Mouse (Mus musculus) MN1 (cell line): ENCODE results near the gene Lbx2.

Source experiments
- DNase-seq: peaks from one replicate; pipeline ENCODE4 v3.0.0-alpha.2; 2016; ENCODE audit warnings: low spot score

Lbx2 gene

DNA sequence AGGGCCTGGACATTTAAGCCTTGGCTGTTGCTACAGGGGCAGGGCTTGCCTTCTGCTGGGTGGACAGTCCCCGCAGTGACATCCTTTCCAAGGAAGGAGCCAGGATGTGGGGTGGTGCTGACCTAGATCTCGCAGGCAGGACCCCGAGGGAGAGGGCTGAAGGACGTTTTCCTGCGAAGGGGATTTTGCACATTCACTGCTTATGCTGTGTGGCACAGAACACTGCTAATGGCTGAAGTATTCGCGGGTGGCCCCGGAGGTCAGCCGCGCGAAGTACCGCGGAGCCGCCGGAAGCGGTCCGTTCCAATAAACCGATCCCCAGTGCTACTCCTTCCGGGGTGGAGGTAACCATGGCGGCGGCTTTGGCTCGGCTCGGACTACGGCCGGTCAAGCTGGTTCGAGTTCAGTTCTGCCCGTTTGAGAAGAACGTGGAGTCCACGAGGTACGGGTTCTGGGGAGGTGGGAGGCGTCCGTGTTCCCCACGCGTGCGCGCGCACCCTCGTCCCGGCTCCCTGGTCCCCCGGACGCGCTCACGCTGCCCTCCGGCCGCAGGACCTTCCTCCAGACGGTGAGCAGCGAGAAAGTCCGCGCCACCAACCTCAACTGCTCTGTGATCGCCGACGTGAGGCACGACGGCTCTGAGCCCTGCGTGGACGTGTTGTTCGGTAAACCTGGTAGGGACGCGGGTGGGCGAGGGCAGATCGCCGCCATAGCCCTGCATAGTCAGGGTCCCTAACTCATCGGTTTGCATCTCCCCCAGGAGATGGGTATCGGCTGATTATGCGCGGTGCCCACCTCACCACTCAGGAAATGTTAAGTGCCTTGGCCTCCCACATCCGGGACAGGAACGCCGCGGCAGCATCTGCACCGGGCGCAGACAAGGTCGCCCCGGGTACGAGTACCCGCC is 22.8 kb downstream of the Lbx2 start, which contains the start of gene Mrpl53:
TSS of gene Mrpl53 (plus strand) at position 279 of the 907 bp plus-strand sequence.
- peak; percentile 83 for DNase-seq

- no peak for DNase-seq
These were observed 25.5 kb downstream of the Lbx2 start for GRCm38 (mm10) chr6:83111510-83112136.

DNA sequence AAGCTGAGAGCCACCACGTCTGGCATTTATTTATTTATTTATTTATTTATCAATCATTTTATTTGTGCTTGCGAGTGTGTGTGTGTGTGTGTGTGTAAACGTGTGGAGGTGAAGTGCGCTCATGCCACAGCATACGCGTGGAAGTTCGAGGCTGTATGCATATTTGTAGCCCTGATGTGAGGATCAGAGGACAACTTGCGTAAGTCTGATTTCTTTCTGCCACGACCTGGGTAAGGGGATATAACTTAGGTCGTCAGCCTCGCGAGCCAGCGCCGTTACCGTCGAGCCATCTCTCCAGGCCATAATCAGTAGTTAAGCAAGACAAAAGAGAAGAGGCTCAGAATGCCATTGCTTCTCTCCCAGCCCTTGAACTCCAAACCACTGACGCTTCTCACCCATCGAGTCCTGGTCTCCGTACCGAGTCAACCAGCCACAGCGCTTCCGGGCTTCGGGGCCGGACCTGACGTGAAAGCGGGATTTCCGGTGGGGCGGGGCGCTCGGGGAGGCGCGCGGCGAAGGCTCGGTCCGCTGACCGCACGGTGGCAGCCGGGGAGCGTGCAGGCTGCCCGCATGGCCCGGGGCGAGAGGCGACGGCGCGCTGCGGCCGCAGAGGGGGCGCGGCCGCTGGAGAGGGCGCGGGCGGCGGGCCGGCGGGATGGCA is 29.0 kb downstream of the Lbx2 start, which contains the start of gene Mogs:
TSS of gene Mogs (plus strand) at position 486 of the 661 bp plus-strand sequence.
- DNase-seq = peak; percentile 94

DNA sequence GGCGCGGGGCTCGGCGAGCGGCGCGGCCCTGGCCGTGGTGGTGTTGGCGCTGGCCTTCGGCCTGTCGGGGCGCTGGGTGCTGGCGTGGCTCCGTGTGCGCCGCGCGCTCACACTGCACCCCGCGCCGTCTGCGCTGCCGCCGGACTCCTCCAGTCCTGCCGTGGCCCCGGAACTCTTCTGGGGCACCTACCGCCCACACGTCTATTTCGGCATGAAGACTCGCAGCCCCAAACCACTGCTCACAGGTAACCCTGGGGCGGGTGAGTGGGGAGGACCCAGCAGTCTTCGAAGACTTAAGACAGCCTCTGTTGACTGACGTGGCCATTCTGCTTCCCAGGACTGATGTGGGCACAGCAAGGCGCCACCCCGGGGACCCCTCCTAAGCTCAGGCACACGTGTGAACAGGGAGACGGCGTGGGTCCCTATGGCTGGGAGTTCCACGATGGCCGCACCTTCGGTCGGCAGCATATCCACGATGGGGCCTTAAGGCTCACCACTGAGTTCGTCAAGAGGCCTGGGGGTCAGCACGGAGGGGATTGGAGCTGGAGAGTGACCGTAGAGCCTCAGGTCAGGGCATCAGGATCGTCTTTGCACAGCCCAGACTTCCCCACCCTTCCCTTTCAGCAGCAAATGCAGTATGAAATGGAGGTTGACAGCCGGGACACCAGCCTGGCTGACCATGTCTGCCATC is 29.7 kb downstream of the Lbx2 start:
- no peak for DNase-seq

DNA sequence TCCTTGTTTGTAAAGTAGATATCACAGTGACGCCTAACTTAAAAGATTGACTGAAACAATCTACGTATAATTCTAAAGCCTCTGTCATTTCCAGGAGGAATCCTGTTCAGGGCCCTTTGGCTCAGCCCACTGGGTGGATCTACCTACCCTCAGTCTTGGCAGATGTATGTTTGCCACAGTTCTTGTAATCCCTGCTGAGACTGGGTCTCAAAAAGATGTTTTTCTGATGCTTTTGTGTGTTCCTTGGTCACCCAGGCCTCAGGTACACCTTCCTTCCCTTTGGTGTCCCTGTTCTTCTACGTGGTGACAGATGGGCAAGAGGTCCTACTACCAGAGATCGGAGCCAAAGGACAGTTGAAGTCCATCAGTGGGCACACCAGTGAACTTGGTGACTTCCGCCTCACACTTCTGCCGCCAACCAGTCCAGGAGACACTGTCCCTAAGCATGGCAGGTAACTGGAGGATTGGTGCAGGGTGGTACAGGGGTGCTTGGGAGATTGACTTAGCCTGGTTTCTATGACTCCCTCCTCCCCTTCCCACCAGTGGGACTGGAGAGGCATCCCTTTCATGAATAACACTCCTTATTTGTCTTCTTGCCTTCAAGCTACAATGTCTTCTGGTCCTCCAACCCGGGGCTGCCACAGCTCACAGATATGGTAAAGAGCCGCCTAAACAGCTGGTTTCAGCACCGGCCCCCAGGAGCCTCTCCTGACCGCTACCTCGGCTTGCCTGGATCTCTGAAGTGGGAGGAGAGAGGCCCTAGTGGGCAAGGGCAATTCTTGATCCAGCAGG is 30.4 kb downstream of the Lbx2 start:
- DNase-seq = no peak

DNA sequence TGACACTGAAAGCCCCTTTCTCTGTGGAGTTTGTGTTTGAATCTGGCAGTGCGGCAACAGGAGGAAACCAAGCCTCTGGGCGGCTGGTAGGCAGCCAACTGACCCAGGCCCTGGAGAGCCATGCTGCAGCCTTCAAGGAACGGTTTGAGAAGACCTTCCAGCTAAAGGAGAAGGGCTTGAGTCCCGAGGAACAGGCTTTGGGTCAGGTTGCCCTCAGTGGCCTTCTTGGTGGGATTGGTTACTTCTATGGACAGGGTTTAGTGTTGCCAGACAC is 30.9 kb downstream of the Lbx2 start:
- no peak for DNase-seq

- no peak for DNase-seq
These were observed 31.4 kb downstream of the Lbx2 start for GRCm38 (mm10) chr6:83117616-83118015.

- no peak for DNase-seq
These were observed 32.2 kb downstream of the Lbx2 start for GRCm38 (mm10) chr6:83118369-83118768.

DNA sequence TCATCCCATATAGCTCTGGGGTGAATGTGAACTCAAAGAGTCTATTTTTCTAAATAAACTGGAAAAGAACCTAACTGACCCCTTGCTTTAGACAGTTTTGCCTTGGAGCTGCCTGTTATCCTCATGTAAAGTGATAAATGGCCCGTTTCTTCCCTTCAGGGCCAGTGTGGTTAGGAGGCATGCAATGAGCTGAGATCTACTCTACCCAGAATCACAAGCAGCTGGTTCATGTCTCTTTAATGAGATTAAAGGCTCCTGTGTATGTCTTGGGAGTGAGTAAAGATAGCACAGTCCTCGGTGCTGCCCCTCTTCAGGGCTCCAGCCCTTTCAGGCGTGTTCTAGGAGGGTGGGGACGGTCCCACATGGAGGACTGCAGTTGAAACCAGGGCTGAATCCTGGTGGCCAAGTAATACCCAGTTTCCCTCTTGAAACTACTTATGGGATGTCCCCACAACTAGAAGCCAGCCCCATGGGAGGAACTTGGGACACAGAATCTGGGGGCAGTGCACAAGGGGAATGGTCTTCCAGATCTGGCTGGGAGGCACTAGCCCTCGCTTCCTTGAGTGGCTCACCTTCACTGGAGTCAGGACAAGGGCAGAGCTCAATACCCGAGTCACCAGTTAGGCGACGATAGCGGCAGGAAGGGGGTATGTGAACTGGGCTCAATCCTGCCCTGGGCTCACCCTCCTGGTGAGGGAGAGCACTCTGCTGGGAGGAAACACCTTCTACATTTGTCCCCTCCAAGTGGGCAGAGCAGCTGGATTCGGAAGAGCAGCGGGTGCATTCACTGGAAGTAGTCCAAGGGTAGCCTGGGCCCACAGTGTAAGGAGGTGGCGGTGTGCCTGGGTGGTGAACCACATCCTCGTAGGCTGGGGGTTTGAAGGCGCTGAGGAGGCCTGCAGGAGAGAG is 32.9 kb downstream of the Lbx2 start:
- peak; percentile 70 for DNase-seq

GRCm38 (mm10) chr6:83119734-83120051 is 33.5 kb downstream of the Lbx2 start:
- DNase-seq = peak; percentile 60

DNA sequence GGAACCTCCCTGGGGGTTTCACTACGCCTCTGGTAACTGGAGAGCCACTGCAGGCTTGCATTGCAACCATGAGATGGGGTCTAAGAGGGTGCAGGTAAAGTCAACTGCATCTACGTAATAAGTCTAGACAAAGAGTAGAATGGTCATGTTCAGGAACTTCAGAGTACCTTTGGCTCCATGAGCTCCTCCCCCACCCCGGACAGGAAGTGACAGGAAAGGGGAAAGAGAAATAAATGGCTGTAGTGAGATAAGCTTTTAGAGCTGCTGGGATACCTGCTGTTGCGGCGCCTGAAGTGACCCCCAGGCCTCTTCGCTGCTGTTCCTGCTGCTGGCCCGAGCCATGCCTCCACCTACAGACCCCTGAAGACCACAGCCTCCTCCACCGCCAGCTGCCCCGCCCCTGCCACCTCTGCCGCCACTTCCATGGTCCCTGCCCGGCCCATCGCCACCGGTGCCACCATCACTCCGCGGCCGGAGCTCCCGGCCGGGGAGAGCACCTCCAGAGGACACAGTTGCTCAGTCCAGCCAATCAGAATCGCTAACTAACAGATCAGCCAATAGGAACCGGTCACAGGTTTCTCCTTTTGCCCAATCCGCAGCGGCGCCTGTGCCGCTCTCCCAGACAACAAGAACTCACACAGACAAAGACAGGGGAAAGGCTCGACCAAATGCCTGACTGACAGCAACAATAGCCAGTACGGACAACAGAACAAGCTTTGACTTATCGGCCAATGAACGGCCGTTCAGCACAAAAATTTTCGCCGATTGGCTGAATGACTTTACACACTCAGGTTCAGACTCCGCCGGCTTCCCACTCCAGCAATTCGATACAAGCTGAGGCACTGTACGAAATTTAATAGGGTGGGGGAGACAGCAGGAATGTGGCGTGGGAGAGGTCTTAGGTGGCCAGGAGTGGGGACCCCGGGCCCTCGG is 35.0 kb downstream of the Lbx2 start, which contains the start of gene Wbp1:
TSS of gene Wbp1 (minus strand) at position 630 of the 933 bp plus-strand sequence.
- peak; percentile 99 for DNase-seq

- DNase-seq = peak; percentile 47
These were observed 35.9 kb downstream of the Lbx2 start for GRCm38 (mm10) chr6:83121863-83122710.

DNA sequence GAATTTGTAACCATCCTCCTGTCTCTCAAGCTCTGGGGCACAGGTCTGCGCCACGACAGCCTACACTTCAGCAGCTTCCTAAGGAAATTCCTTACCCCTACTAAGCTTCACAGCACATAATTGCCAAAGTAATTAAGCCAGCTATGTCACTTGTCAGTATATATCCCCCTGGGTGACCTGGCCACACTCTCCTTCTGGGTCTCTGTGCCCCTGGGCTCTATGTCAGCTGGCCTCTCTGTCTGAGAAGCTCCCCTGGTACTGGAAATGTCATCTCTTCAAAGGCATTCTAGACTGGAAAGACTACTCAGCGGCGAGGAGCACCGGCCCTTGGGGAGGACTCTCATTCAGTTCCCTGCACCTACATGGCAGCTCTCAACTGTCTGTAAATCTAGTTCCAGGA is 36.8 kb downstream of the Lbx2 start:
- no peak for DNase-seq

- DNase-seq = peak; percentile 96
These were observed 38.7 kb downstream of the Lbx2 start for GRCm38 (mm10) chr6:83124851-83125312.

DNA sequence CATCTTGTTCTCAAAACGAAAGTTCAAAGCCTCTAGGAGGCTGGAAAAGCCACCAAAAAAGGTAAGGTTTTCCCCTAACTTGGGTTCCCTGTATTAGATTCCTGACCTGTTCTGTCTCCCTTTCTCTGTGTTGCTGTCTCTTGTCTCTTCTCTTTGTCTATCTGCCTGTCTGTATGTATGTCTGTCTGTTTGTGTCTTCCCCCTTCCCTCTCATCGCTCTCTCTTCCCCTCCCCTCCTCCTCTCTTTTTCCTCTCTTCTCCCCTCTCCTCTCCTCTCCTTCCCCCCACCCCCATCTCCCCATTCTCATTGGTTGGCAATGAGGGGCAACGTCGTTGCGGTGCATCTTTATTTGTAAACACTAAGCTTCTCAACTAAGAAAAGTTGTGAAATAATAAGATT is 39.2 kb downstream of the Lbx2 start, which contains the start of gene Ino80b:
TSS of gene Ino80b (minus strand) at position 101 of the 400 bp plus-strand sequence.
- no peak for DNase-seq

DNA sequence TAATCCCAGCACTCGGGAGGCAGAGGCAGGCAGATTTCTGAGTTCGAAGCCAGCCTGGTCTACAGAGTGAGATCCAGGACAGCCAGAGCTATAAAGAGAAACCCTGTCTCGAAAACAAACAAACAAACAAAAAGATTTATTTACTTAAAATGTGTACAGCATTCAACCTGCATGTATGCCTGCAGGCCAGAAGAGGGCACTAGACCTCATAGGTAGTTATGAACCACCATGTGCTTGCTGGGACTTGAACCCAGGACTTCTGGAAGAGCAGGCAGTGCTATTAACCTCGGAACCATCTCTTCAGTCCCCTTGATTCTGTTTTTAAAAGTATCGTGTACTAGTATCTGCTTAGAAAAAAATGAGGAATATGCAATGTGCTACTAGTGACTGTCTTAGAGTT is 41.3 kb downstream of the Lbx2 start:
- DNase-seq = no peak

DNA sequence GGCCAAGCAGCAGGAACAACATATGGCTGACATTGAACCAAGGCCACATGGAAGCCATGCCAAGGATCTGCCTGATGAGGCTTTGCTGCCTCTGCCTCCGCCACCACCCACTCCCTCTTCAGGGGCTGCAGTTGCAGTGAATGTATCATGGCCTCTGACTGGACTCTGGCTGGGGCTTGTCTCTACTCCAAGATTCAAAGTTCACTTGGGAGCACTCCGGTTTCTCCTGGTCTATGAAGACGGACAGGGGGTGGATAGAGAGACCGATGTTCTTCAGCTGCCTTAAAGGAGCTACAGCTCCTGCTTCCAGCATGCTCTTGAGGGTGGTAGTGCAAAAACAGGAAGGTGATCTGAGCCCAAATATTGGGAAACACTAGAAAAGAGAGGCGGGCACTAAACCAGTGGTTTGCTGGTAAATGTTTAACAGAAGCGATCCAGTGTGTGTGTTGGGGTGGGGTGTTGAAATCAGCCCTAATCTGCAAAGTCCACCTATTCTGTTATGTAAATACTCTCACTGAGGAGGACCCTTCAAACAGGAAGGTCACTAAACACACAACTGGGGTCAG is 45.4 kb downstream of the Lbx2 start:
- DNase-seq = no peak
